Mouse (Mus musculus) CH12.LX (cell line): ENCODE measurements around the gene Ren1. TPM values are rescaled to one million over a fixed set of nuclear protein-coding genes. Genes with fewer than 3 reads are reported as not detected.
A peak's percentile ranks its signal among the peaks of the same experiment; 100 is the strongest.

Source experiments
- DNase-seq: peaks from one replicate; pipeline ENCODE4 v3.0.0-alpha.2; 2013; ENCODE audit errors: extremely low read depth
- H3K27ac ChIP-seq: 2 replicates; pipeline ENCODE4 v1.5.1; 2012; ENCODE audit warnings: low read depth, mild to moderate bottlenecking, control low read depth, moderate library complexity; ENCODE audit not compliant: insufficient read depth
- H3K27me3 ChIP-seq: replicated peaks from 2 replicates; pipeline ENCODE3; 2012; ENCODE audit warnings: inconsistent platforms
- H3K36me3 ChIP-seq, 2 experiments: replicated peaks in 1 of 2; 2 replicates each; pipeline versions ENCODE3 to v1.6.1; 2012; ENCODE audit warnings: inconsistent platforms in 1 of 2, low read length in 1 of 2, mild to moderate bottlenecking in 1 of 2, mixed read lengths in 1 of 2, moderate library complexity in 1 of 2; ENCODE audit not compliant: control insufficient read depth in 1 of 2, insufficient read depth in 1 of 2
- H3K4me1 ChIP-seq, 2 experiments: 2 replicates each; pipeline ENCODE4 v1.6.1; 2012; ENCODE audit warnings: inconsistent platforms in 1 of 2, moderate library complexity in 1 of 2; ENCODE audit not compliant: insufficient read depth in 2 of 2, control insufficient read depth in 1 of 2
- H3K4me2 ChIP-seq: 2 replicates; pipeline ENCODE4 v1.6.1; 2012; ENCODE audit warnings: low read depth, mild to moderate bottlenecking, control low read depth; ENCODE audit not compliant: poor library complexity, insufficient read depth, severe bottlenecking
- H3K4me3 ChIP-seq, 3 experiments: fragments of 150-350 bp in 1 of 3; sonication (generic) in 1 of 3; replicated peaks in 1 of 3; 2 replicates each; pipeline versions ENCODE3 to v1.5.1; 2011 to 2012; ENCODE audit warnings: low read depth in 2 of 3, low read length in 2 of 3, mild to moderate bottlenecking in 2 of 3, moderate library complexity in 2 of 3, control low read depth in 1 of 3, improper control_type of control experiment in 1 of 3, inconsistent platforms in 1 of 3, mixed read lengths in 1 of 3; ENCODE audit not compliant: poor library complexity in 1 of 3
- H3K79me2 ChIP-seq: replicated peaks from 2 replicates; pipeline ENCODE4 v1.6.1; 2012; ENCODE audit warnings: mild to moderate bottlenecking, moderate library complexity; ENCODE audit not compliant: control insufficient read depth, poor library complexity, insufficient read depth, severe bottlenecking; ENCODE audit errors: extremely low read depth
- H3K9ac ChIP-seq: 2 replicates; pipeline ENCODE4 v1.6.1; 2012; ENCODE audit warnings: low read depth, mild to moderate bottlenecking, control low read depth, moderate library complexity; ENCODE audit not compliant: insufficient read depth
- H3K9me3 ChIP-seq: replicated peaks from 2 replicates; pipeline ENCODE3; 2012; ENCODE audit warnings: low read length, inconsistent platforms, mixed read lengths
- BHLHE40 ChIP-seq: IDR thresholded peaks from 2 replicates; pipeline ENCODE4 v1.6.1; 2011; ENCODE audit warnings: mild to moderate bottlenecking, low read depth, low read length, improper control_type of control experiment
- CTCF ChIP-seq, 2 experiments: IDR thresholded peaks in 1 of 2; conservative IDR thresholded peaks in 1 of 2; 2 replicates each; pipeline ENCODE4 v1.5.1; 2011 to 2012; ENCODE audit warnings: low read depth in 2 of 2, low read length in 2 of 2, improper control_type of control experiment in 1 of 2, inconsistent platforms in 1 of 2, mild to moderate bottlenecking in 1 of 2, moderate library complexity in 1 of 2
- ELF1 ChIP-seq: IDR thresholded peaks from 2 replicates; pipeline ENCODE4 v1.6.1; 2014; ENCODE audit warnings: low read depth, mild to moderate bottlenecking, inconsistent platforms, low read length, improper control_type of control experiment
- HCFC1 ChIP-seq: IDR thresholded peaks from 2 replicates; pipeline ENCODE4 v1.6.1; 2012; ENCODE audit warnings: low read depth, mild to moderate bottlenecking, inconsistent platforms, low read length, improper control_type of control experiment
- IRF4 ChIP-seq: IDR thresholded peaks from 2 replicates; pipeline ENCODE4 v1.6.1; 2014; ENCODE audit warnings: low read depth, mild to moderate bottlenecking, inconsistent platforms, low read length, improper control_type of control experiment
- JUN ChIP-seq: IDR thresholded peaks from 2 replicates; pipeline ENCODE4 v1.6.1; 2011; ENCODE audit warnings: low read depth, mild to moderate bottlenecking, low read length, improper control_type of control experiment, moderate library complexity; ENCODE audit not compliant: insufficient read depth
- MAFK ChIP-seq: IDR thresholded peaks from 2 replicates; pipeline ENCODE4 v1.6.1; 2011; ENCODE audit warnings: low read length, improper control_type of control experiment; ENCODE audit not compliant: insufficient replicate concordance
- MEF2A ChIP-seq: IDR thresholded peaks from 2 replicates; pipeline ENCODE4 v1.6.1; 2014; ENCODE audit warnings: low read depth, mild to moderate bottlenecking, inconsistent platforms, low read length, improper control_type of control experiment, borderline replicate concordance
- MYC ChIP-seq: IDR thresholded peaks from 2 replicates; pipeline ENCODE4 v1.6.1; 2011; ENCODE audit warnings: low read depth, mild to moderate bottlenecking, improper control_type of control experiment, low read length
- POLR2A ChIP-seq: IDR thresholded peaks from 2 replicates; pipeline ENCODE4 v1.6.1; 2011; ENCODE audit warnings: low read depth, mild to moderate bottlenecking, improper control_type of control experiment, low read length
- RAD21 ChIP-seq: IDR thresholded peaks from 2 replicates; pipeline ENCODE4 v1.6.1; 2011; ENCODE audit warnings: low read depth, mild to moderate bottlenecking, low read length, improper control_type of control experiment, moderate library complexity
- RCOR1 ChIP-seq: conservative IDR thresholded peaks from 2 replicates; pipeline ENCODE4 v1.6.1; 2012; ENCODE audit warnings: low read depth, mild to moderate bottlenecking, inconsistent platforms, low read length, improper control_type of control experiment
- SIN3A ChIP-seq: IDR thresholded peaks from 2 replicates; pipeline ENCODE4 v1.6.1; 2012; ENCODE audit warnings: low read length, improper control_type of control experiment, inconsistent platforms
- SMC3 ChIP-seq: IDR thresholded peaks from 2 replicates; pipeline ENCODE4 v1.6.1; 2011; ENCODE audit warnings: low read depth, low read length, improper control_type of control experiment
- TBP ChIP-seq: conservative IDR thresholded peaks from 2 replicates; pipeline ENCODE4 v1.6.1; 2011; ENCODE audit warnings: low read depth, low read length, improper control_type of control experiment
- TCF12 ChIP-seq: IDR thresholded peaks from 2 replicates; pipeline ENCODE4 v1.6.1; 2014; ENCODE audit warnings: low read depth, mild to moderate bottlenecking, inconsistent platforms, low read length, improper control_type of control experiment
- ZC3H11A ChIP-seq: IDR thresholded peaks from 2 replicates; pipeline ENCODE4 v1.6.1; 2012; ENCODE audit warnings: low read depth, mild to moderate bottlenecking, inconsistent platforms, low read length, improper control_type of control experiment
- dilution Hi-C: fragments of 300-500 bp; cut with MboI; formaldehyde crosslinking; loops from 2 replicates; pipeline ENCODE4 v1.14.3; 2020; ENCODE audit warnings: low sequenced_read_pairs; ENCODE audit not compliant: extremely low pct_unique_long_range_greater_than_20kb, extremely low pct_ligation_motif_present
- in situ Hi-C: fragments of 300-500 bp; cut with MboI; formaldehyde crosslinking; loops from 3 replicates; pipeline ENCODE4 v1.14.3; 2019; ENCODE audit warnings: low sequenced_read_pairs, low pct_ligation_motif_present, low pct_unique_long_range_greater_than_20kb, mixed read lengths
- polyA plus RNA-seq: library from polyadenylated mRNA; unstranded; fragments of >175 nt; gene quantifications from 2 replicates; pipeline ENCODE4 v1.2.1, GENCODE M21; 2012; ENCODE audit warnings: low read depth; ENCODE audit not compliant: insufficient read length
- total RNA-seq, 2 experiments: library from RNA; depleted of rRNA; stranded (reverse); fragments of 300-350 nt in 1 of 2; fragments of >200 nt in 1 of 2; gene quantifications; 2 replicates each; pipeline ENCODE4 v1.2.3; 2012 to 2014

Ren1 gene
- total and polyA plus RNA-seq, 3 experiments = 0.08 TPM; not detected in 2

DNA sequence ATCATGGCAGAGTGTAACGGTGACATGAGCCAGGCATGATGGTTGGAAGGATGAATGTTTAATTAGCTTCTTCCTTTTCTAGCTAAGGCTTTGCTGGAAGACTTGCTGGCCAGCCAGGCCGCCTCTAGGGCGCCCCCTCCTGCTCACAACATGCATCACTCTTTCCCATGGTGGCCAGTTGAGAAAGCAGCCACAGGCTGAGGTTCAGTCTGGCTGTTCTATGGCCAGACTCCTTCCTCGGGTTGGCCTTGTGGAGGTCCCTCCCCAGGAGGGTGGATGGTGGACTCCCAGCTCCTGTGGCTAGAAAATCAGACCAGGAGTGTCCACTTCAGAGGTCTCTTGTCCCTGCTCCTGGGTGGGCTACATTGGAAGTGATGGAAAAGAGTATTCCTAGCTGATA lies 43.5 kb upstream of the Ren1 start:
- no peak overlapping the region for H3K4me3 ChIP-seq
- no peaks in the 10 kb centered on the region for H3K4me1 ChIP-seq
- H3K36me3 ChIP-seq = no peaks in the 10 kb centered on the region
- TF ChIP-seq TCF12 (no peak), SMC3 (peak; percentile 84), RAD21 (peak; percentile 40), ZC3H11A (peak; percentile 11; the same call in 1 of the 2 replicates), ELF1 (0 out of 2 replicates have a peak, but pooled peaks have one; percentile 20), CTCF (conservative IDR thresholded peaks at IDR 0.05 in 1 of 2, IDR thresholded peaks at IDR 0.05 in 1 of 2; ENCODE audit: low read depth in 2 of 2, low read length in 2 of 2) (peak; percentile 58 to 81)
- in situ Hi-C loops = no loop called here
- DNase-seq = peak; percentile 38
- no peak overlapping the region for H3K9ac ChIP-seq
- H3K27me3 ChIP-seq = peaks cover 59% of the 10 kb centered on the region
- H3K27ac ChIP-seq = no peak overlapping the region
- no peaks in the 10 kb centered on the region for H3K79me2 ChIP-seq
- no peak overlapping the region for H3K4me2 ChIP-seq
- peaks cover 4% of the 10 kb centered on the region for H3K9me3 ChIP-seq
- dilution Hi-C loops = no loop called here

DNA sequence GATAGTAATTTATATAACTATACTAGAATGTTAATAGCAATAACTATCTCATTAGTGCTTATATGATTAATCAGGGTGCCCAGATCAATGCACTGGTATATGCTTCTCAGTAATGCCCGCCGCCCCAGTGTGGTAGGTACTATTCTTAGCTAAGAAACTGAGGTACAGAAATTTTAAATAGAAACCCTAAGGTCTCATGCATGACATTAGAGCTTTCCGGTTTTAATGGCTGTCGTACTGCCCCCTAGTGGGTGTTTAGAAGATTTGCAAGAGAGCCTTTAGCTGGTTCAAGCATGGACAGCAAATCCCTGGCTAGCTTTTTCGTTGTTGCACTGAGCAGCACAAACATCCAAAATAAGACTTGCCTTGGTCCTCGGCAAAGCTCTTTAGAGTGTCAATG lies 43.0 kb upstream of the Ren1 start:
- TF ChIP-seq MEF2A (no peak), BHLHE40 (no peak), SMC3 (peak; percentile 76), POLR2A (no peak), HCFC1 (no peak), TBP (no peak), TCF12 (no peak), CTCF (conservative IDR thresholded peaks at IDR 0.05 in 1 of 2, IDR thresholded peaks at IDR 0.05 in 1 of 2; ENCODE audit: low read depth in 2 of 2, low read length in 2 of 2) (peak; percentile 48 to 79; a peak in 3 of 4 replicates), JUN (no peak), SIN3A (no peak), MAFK (no peak), RCOR1 (no peak), ZC3H11A (no peak), RAD21 (peak; percentile 49), IRF4 (no peak), MYC (no peak)
- peak; percentile 65 for DNase-seq
- Histone ChIP-seq H3K9me3 (peaks cover 4% of the 10 kb centered on the region), H3K9ac (no peak overlapping the region), H3K4me2 (no peak overlapping the region), H3K27me3 (peaks cover 58% of the 10 kb centered on the region), H3K79me2 (no peaks in the 10 kb centered on the region), H3K36me3 (no peaks in the 10 kb centered on the region), H3K4me1 (no peaks in the 10 kb centered on the region), H3K27ac (no peak overlapping the region), H3K4me3 (no peak overlapping the region)
- in situ Hi-C loops (no loop called here), dilution Hi-C loops (no loop called here)
